Mouse (Mus musculus) splenic B cell, adult 2 months (primary cell): Measurements from ENCODE around the gene Uckl1.

Experiments
- DNase-seq: peaks from one replicate; pipeline ENCODE4 v3.0.0-alpha.2; 2011; ENCODE audit warnings: low read depth, low spot score
- H3K27me3 ChIP-seq: 2 replicates; pipeline ENCODE4 v1.6.1; 2012; ENCODE audit warnings: mild to moderate bottlenecking, low read length, moderate library complexity, mixed read lengths; ENCODE audit not compliant: control insufficient read depth, poor library complexity, insufficient read depth, severe bottlenecking
- H3K36me3 ChIP-seq: 2 replicates; pipeline ENCODE4 v1.6.1; 2012; ENCODE audit warnings: mild to moderate bottlenecking, low read length, moderate library complexity, mixed read lengths; ENCODE audit not compliant: control insufficient read depth, poor library complexity, insufficient read depth, severe bottlenecking

Uckl1 gene

GRCm38 (mm10) chr2:181582939-181583338 lies 1.8 kb downstream of the Uckl1 start:
- DNase-seq = no peak
- Histone ChIP-seq H3K36me3 (no peaks in the 10 kb centered on the region), H3K27me3 (no peaks in the 10 kb centered on the region)

GRCm38 (mm10) chr2:181582358-181582757 lies 2.3 kb downstream of the Uckl1 start:
- Histone ChIP-seq H3K36me3 (no peaks in the 10 kb centered on the region), H3K27me3 (no peaks in the 10 kb centered on the region)
- no peak for DNase-seq

- no peaks in the 10 kb centered on the region for H3K36me3 ChIP-seq
- DNase-seq = peak; percentile 79
These were observed 3.1 kb downstream of the Uckl1 start for GRCm38 (mm10) chr2:181581402-181582120.

GRCm38 (mm10) chr2:181581016-181581401 lies 3.7 kb downstream of the Uckl1 start:
- no peaks in the 10 kb centered on the region for H3K36me3 ChIP-seq
- no peaks in the 10 kb centered on the region for H3K27me3 ChIP-seq

More at GRCm38 (mm10) chr2:181581402-181582120, 3.1 kb downstream of the Uckl1 start:
- H3K27me3 ChIP-seq = no peaks in the 10 kb centered on the region

GRCm38 (mm10) chr2:181580131-181580772 lies 4.4 kb downstream of the Uckl1 start:
- no peak for DNase-seq
- Histone ChIP-seq H3K27me3 (no peaks in the 10 kb centered on the region), H3K36me3 (no peaks in the 10 kb centered on the region)

More at GRCm38 (mm10) chr2:181581016-181581401, 3.7 kb downstream of the Uckl1 start:
- peak; percentile 95 for DNase-seq

- Histone ChIP-seq H3K36me3 (no peaks in the 10 kb centered on the region), H3K27me3 (no peaks in the 10 kb centered on the region)
- DNase-seq = no peak
These were observed 5.0 kb downstream of the Uckl1 start for GRCm38 (mm10) chr2:181579681-181580080.

GRCm38 (mm10) chr2:181578790-181579618 lies 5.7 kb downstream of the Uckl1 start:
- DNase-seq = no peak
- Histone ChIP-seq H3K27me3 (no peaks in the 10 kb centered on the region), H3K36me3 (no peaks in the 10 kb centered on the region)

GRCm38 (mm10) chr2:181577981-181578581 lies 6.6 kb downstream of the Uckl1 start:
- no peaks in the 10 kb centered on the region for H3K27me3 ChIP-seq
- DNase-seq = no peak

GRCm38 (mm10) chr2:181577126-181577525 lies 7.6 kb downstream of the Uckl1 start:
- no peak for DNase-seq
- Histone ChIP-seq H3K36me3 (no peaks in the 10 kb centered on the region), H3K27me3 (no peaks in the 10 kb centered on the region)

More at GRCm38 (mm10) chr2:181577981-181578581, 6.6 kb downstream of the Uckl1 start:
- no peaks in the 10 kb centered on the region for H3K36me3 ChIP-seq

- no peak for DNase-seq
These were observed 8.1 kb downstream of the Uckl1 start for GRCm38 (mm10) chr2:181576613-181577012.

GRCm38 (mm10) chr2:181574921-181575545 lies 9.7 kb downstream of the Uckl1 start:
- Histone ChIP-seq H3K27me3 (no peaks in the 10 kb centered on the region), H3K36me3 (no peaks in the 10 kb centered on the region)
- DNase-seq = no peak

More at GRCm38 (mm10) chr2:181576613-181577012, 8.1 kb downstream of the Uckl1 start:
- Histone ChIP-seq H3K36me3 (no peaks in the 10 kb centered on the region), H3K27me3 (no peaks in the 10 kb centered on the region)

- DNase-seq = no peak
- Histone ChIP-seq H3K27me3 (no peaks in the 10 kb centered on the region), H3K36me3 (0 out of 2 replicates have a peak, but pooled peaks cover 1% of the 10 kb centered on the region)
These were observed 10.7 kb downstream of the Uckl1 start for GRCm38 (mm10) chr2:181573961-181574360.

- no peak for DNase-seq
- no peaks in the 10 kb centered on the region for H3K27me3 ChIP-seq
- 0 out of 2 replicates have a peak, but pooled peaks cover 1% of the 10 kb centered on the region for H3K36me3 ChIP-seq
These were observed 11.5 kb downstream of the Uckl1 start for GRCm38 (mm10) chr2:181572921-181573920.
